Mouse (Mus musculus) ES-Bruce4 (cell line): ENCODE measurements around the gene 3110082I17Rik. TPM values are rescaled to one million over a fixed set of nuclear protein-coding genes. Genes with fewer than 3 reads are reported as not detected.

Experiments
- H3K27ac ChIP-seq: 2 replicates; pipeline ENCODE4 v1.5.1; 2012; ENCODE audit warnings: low read length, inconsistent platforms; ENCODE audit not compliant: insufficient read depth
- H3K27me3 ChIP-seq: 2 replicates; pipeline ENCODE4 v1.6.1; 2012; ENCODE audit warnings: mild to moderate bottlenecking, low read length, inconsistent platforms; ENCODE audit not compliant: control insufficient read depth, poor library complexity, insufficient read depth, severe bottlenecking
- H3K36me3 ChIP-seq: 2 replicates; pipeline ENCODE4 v1.6.1; 2012; ENCODE audit warnings: inconsistent platforms, mild to moderate bottlenecking, low read length, moderate library complexity; ENCODE audit not compliant: control insufficient read depth, poor library complexity, insufficient read depth, severe bottlenecking
- H3K4me1 ChIP-seq: one replicate; pipeline ENCODE4 v1.8.1; 2011; ENCODE audit warnings: low read length; ENCODE audit not compliant: control insufficient read depth, insufficient read depth
- H3K4me3 ChIP-seq: 2 replicates; pipeline ENCODE4 v1.5.1; 2011; ENCODE audit warnings: low read depth, mild to moderate bottlenecking, low read length
- H3K9ac ChIP-seq: 2 replicates; pipeline ENCODE4 v1.6.1; 2012; ENCODE audit warnings: low read depth, mild to moderate bottlenecking, inconsistent platforms; ENCODE audit not compliant: poor library complexity, severe bottlenecking
- H3K9me3 ChIP-seq: replicated peaks from 2 replicates; pipeline ENCODE4 v1.6.1; 2012; ENCODE audit warnings: mild to moderate bottlenecking, low read length, inconsistent platforms; ENCODE audit not compliant: control insufficient read depth, poor library complexity, insufficient read depth, severe bottlenecking
- CTCF ChIP-seq: IDR thresholded peaks from one replicate; pipeline ENCODE4 v1.8.1; 2011; ENCODE audit warnings: low read depth, low read length
- EP300 ChIP-seq: IDR thresholded peaks from 2 replicates; pipeline ENCODE4 v1.6.1; 2011; ENCODE audit warnings: low read depth, low read length; ENCODE audit not compliant: insufficient read depth
- POLR2A ChIP-seq: IDR thresholded peaks from one replicate; pipeline ENCODE4 v1.8.1; 2011; ENCODE audit warnings: low read length; ENCODE audit not compliant: insufficient read depth
- polyA plus RNA-seq: library from polyadenylated mRNA; stranded (reverse); fragments of >200 nt; gene quantifications from 2 replicates; pipeline ENCODE4 v1.2.4, GENCODE M21; 2011; ENCODE audit warnings: low read depth; ENCODE audit not compliant: missing spikeins, insufficient read depth, insufficient read length

3110082I17Rik gene
- polyA plus RNA-seq, 1 experiment, result 44.5 TPM

DNA sequence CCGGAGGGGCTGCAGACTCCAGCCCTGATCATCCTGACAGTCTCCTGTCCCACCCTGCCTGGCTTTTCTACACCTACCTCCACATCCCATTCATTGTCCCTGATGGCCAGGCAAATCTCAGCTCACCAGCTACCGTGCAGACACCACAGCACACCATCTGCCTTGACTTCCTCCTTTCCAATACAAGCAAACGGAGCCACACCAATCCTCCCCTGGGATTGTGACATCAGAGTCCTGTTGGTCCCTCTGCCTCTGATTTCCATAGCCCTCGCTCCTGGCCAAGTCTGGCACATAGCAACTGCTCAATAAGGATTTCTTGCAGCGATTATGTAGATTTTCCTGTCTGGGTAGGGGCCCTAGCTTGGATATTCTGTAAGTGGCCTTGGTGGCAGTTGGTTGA, 109.2 kb downstream of the 3110082I17Rik start, which contains the start of gene Cox19:
Cox19 (minus strand) TSS at position 285 of the 400 bp plus-strand sequence.
- H3K9ac ChIP-seq, result no peak within 1 kb of the TSS

DNA sequence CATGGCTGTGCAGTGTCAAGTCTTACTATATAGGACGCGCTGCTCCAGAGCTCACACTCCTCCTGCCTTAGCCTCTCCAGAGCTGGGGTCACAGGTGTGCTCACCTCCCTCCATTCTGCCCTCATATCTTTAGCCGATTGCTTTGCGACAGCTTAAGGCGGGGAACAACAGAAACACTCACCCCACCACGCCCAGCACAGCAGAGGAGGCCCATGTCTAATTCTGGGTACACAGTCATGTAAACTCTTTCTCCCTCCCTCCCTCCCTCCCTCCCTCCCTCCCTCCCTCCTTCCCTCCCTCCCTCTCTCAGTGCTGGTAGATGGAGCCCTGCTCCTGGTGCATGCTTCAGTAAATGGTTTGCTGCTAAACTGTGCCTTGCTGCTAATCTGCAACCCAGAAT, 110.6 kb downstream of the 3110082I17Rik start:
- Histone ChIP-seq H3K9ac (no peak overlapping the region), H3K27me3 (no peaks in the 10 kb centered on the region), H3K4me3 (no peak overlapping the region), H3K36me3 (no peaks in the 10 kb centered on the region), H3K4me1 (no peaks in the 10 kb centered on the region), H3K9me3 (no peaks in the 10 kb centered on the region), H3K27ac (no peak overlapping the region)
- TF ChIP-seq POLR2A (no peak), EP300 (no peak), CTCF (no peak)

More for the DNA sequence above, 109.2 kb downstream of the 3110082I17Rik start, which contains the start of gene Cox19:
- no peaks in the 10 kb centered on the region for H3K9me3 ChIP-seq
- TF ChIP-seq EP300, result no peak
- no peaks in the 10 kb centered on the region for H3K36me3 ChIP-seq
- no peak within 1 kb of the TSS for H3K4me3 ChIP-seq
- H3K27ac ChIP-seq, result no peak within 1 kb of the TSS
- H3K4me1 ChIP-seq, result no peaks in the 10 kb centered on the region
- H3K27me3 ChIP-seq, result no peaks in the 10 kb centered on the region

GRCm38 (mm10) chr5:139347225-139347624, 113.1 kb downstream of the 3110082I17Rik start:
- TF ChIP-seq EP300, result no peak
- TF ChIP-seq POLR2A, result no peak
- TF ChIP-seq CTCF, result no peak
- H3K4me1 ChIP-seq, result no peaks in the 10 kb centered on the region
- H3K27me3 ChIP-seq, result no peaks in the 10 kb centered on the region
- H3K36me3 ChIP-seq, result no peaks in the 10 kb centered on the region
- no peaks in the 10 kb centered on the region for H3K9me3 ChIP-seq
- H3K27ac ChIP-seq, result no peak overlapping the region
- H3K4me3 ChIP-seq, result no peak overlapping the region
- no peak overlapping the region for H3K9ac ChIP-seq

DNA sequence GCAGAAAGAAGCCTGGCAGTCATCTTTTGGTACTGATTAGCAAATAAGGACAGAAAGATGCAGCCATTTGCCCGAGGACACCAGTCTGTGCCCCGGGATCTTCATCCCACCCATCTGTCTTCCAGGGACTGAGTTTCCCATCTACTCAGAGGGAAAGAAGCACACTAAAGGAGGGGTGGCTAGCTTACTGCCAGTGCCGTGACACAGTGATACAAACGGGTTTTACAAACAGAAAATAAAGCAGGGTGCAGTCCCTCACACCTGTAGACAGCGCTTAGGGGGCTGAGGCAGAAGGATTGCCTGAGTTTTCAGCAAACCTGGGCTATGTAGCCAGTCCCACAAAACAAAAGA, 115.0 kb downstream of the 3110082I17Rik start:
- no peak overlapping the region for H3K27ac ChIP-seq

GRCm38 (mm10) chr5:139344687-139345363, 115.5 kb downstream of the 3110082I17Rik start:
- Histone ChIP-seq H3K9ac (peak overlapping the region; percentile 68), H3K4me1 (no peaks in the 10 kb centered on the region), H3K4me3 (peak overlapping the region; percentile 82), H3K36me3 (no peaks in the 10 kb centered on the region), H3K27ac (no peak overlapping the region), H3K27me3 (no peaks in the 10 kb centered on the region), H3K9me3 (no peaks in the 10 kb centered on the region)
- TF ChIP-seq EP300 (peak; percentile 67; the same call in 1 of the 2 replicates), CTCF (no peak), POLR2A (no peak)

More for the DNA sequence above, 115.0 kb downstream of the 3110082I17Rik start:
- no peak overlapping the region for H3K9ac ChIP-seq
- H3K4me1 ChIP-seq, result no peaks in the 10 kb centered on the region
- no peaks in the 10 kb centered on the region for H3K36me3 ChIP-seq
- H3K27me3 ChIP-seq, result no peaks in the 10 kb centered on the region
- TF ChIP-seq EP300 (no peak), POLR2A (no peak), CTCF (no peak)
- peak overlapping the region; percentile 29 for H3K4me3 ChIP-seq
- H3K9me3 ChIP-seq, result no peaks in the 10 kb centered on the region

DNA sequence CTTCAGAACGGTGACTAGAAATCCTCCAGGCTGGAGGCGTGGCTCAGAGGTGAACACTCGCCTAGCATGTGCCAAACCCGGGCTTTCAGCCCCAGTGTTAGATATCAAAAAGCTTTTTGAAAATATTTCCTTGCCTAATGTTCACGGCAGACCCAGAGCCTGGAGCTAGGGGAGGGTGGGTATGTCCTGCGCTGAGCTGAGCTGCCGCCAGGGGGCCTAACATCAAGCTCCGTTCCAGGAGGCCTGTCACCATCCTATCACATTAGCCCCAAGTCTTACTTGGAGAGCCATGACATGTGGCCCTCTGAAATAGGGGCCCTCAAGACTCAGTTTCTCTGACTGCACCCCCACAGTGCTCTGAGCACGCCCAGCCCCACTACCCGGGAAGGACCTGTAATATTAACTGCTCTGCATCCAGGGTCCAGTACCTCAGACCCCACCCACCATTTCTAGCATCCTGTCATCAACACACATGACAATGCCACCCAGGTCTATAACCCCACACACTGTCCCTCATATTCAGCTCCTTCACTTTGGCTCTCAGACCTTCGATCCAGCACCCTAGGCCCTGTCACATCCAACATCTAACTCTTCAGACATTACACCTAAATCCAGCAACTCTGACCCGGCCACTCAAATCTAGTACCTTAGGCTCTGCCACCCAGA, 116.2 kb downstream of the 3110082I17Rik start:
- H3K27me3 ChIP-seq, result no peaks in the 10 kb centered on the region
- H3K4me3 ChIP-seq, result peak overlapping the region; percentile 82
- no peak overlapping the region for H3K27ac ChIP-seq
- TF ChIP-seq EP300 (no peak), POLR2A (no peak), CTCF (peak; percentile 82)
- no peaks in the 10 kb centered on the region for H3K9me3 ChIP-seq
- no peaks in the 10 kb centered on the region for H3K4me1 ChIP-seq
- H3K36me3 ChIP-seq, result no peaks in the 10 kb centered on the region
- H3K9ac ChIP-seq, result peak overlapping the region; percentile 68
